Mouse (Mus musculus) adipocyte (in vitro differentiated cells): ENCODE data around the gene Anxa2.

Source experiments
- DNase-seq: peaks from one replicate; pipeline ENCODE4 v3.0.0-alpha.2; 2016; ENCODE audit warnings: low spot score

Gene Anxa2

GRCm38 (mm10) chr9:69511881-69512590 lies 58.6 kb downstream of the Anxa2 start:
- DNase-seq: no peak

- no peak for DNase-seq
These were observed 59.3 kb downstream of the Anxa2 start for GRCm38 (mm10) chr9:69512726-69513125.

GRCm38 (mm10) chr9:69514206-69514605 lies 60.8 kb downstream of the Anxa2 start:
- no peak for DNase-seq

- no peak for DNase-seq
These were observed 62.0 kb downstream of the Anxa2 start for GRCm38 (mm10) chr9:69515416-69515815.

GRCm38 (mm10) chr9:69517387-69518035 lies 64.1 kb downstream of the Anxa2 start:
- no peak for DNase-seq
